Mouse (Mus musculus): ENCODE data around the gene Ebf3. TPM values are rescaled to one million over a fixed set of nuclear protein-coding genes. Genes with fewer than 3 reads are reported as not detected.
A peak's percentile ranks its signal among the peaks of the same experiment; 100 is the strongest.

Ebf3 gene
- polyA plus RNA-seq, 1 experiment = 8.1 TPM

- H3K27me3 ChIP-seq (ENCODE audit: control insufficient read depth, insufficient read depth, insufficient read length) = peaks cover 25% of the 10 kb centered on the region
- TF ChIP-seq MYOG (IDR thresholded peaks at IDR 0.05; ENCODE audit: control insufficient read depth, extremely low read depth, insufficient read length) = no peak
- no peaks in the 10 kb centered on the region for H3K36me3 ChIP-seq (ENCODE audit: control insufficient read depth, insufficient read depth)
- H3K4me3 ChIP-seq (ENCODE audit: insufficient read depth, poor library complexity, severe bottlenecking) = no peak overlapping the region
- H3K79me3 ChIP-seq (ENCODE audit: low read depth) = peaks cover 5% of the 10 kb centered on the region
- H3ac ChIP-seq (ENCODE audit: control insufficient read depth, insufficient read length, low read depth) = no peak overlapping the region
- peaks cover 11% of the 10 kb centered on the region for H3K79me2 ChIP-seq (ENCODE audit: control insufficient read depth, insufficient read depth)
Measured at GRCm38 (mm10) chr7:137317659-137318382, 3.6 kb upstream of the Ebf3 start.

GRCm38 (mm10) chr7:137316926-137317658 lies 2.8 kb upstream of the Ebf3 start:
- peaks cover 18% of the 10 kb centered on the region for H3K79me2 ChIP-seq (ENCODE audit: control insufficient read depth, insufficient read depth)
- H3K4me3 ChIP-seq (ENCODE audit: insufficient read depth, poor library complexity, severe bottlenecking) = no peak overlapping the region
- peaks cover 17% of the 10 kb centered on the region for H3K27me3 ChIP-seq (ENCODE audit: control insufficient read depth, insufficient read depth, insufficient read length)
- TF ChIP-seq USF1 (IDR thresholded peaks at IDR 0.05; ENCODE audit: low read depth) (no peak), CTCF (IDR thresholded peaks at IDR 0.05; ENCODE audit: control insufficient read depth, insufficient read depth, insufficient read length) (no peak), FOSL1 (IDR thresholded peaks at IDR 0.05; ENCODE audit: insufficient read depth, low read length, poor library complexity, severe bottlenecking) (no peak), MAX (IDR thresholded peaks at IDR 0.05) (no peak), MYOG (IDR thresholded peaks at IDR 0.05; ENCODE audit: control insufficient read depth, extremely low read depth, insufficient read length) (no peak), MYOD1 (IDR thresholded peaks at IDR 0.05; ENCODE audit: control insufficient read depth, insufficient read length, low read depth) (no peak), CEBPB (IDR thresholded peaks at IDR 0.05; ENCODE audit: low read depth) (no peak)
- H3K79me3 ChIP-seq (ENCODE audit: low read depth) = peaks cover 10% of the 10 kb centered on the region
- no peak overlapping the region for H3ac ChIP-seq (ENCODE audit: control insufficient read depth, insufficient read length, low read depth)
- no peaks in the 10 kb centered on the region for H3K36me3 ChIP-seq (ENCODE audit: control insufficient read depth, insufficient read depth)

GRCm38 (mm10) chr7:137316181-137316925 lies 2.1 kb upstream of the Ebf3 start:
- TF ChIP-seq MYOG (IDR thresholded peaks at IDR 0.05; ENCODE audit: control insufficient read depth, extremely low read depth, insufficient read length) (no peak), MYOD1 (IDR thresholded peaks at IDR 0.05; ENCODE audit: control insufficient read depth, insufficient read length, low read depth) (no peak), MAX (IDR thresholded peaks at IDR 0.05) (no peak), CEBPB (IDR thresholded peaks at IDR 0.05; ENCODE audit: low read depth) (no peak), CTCF (IDR thresholded peaks at IDR 0.05; ENCODE audit: control insufficient read depth, insufficient read depth, insufficient read length) (no peak)
- peaks cover 14% of the 10 kb centered on the region for H3K79me3 ChIP-seq (ENCODE audit: low read depth)
- peaks cover 16% of the 10 kb centered on the region for H3K27me3 ChIP-seq (ENCODE audit: control insufficient read depth, insufficient read depth, insufficient read length)
- no peak overlapping the region for H3K4me3 ChIP-seq (ENCODE audit: insufficient read depth, poor library complexity, severe bottlenecking)
- peaks cover 25% of the 10 kb centered on the region for H3K79me2 ChIP-seq (ENCODE audit: control insufficient read depth, insufficient read depth)
- H3K36me3 ChIP-seq (ENCODE audit: control insufficient read depth, insufficient read depth) = no peaks in the 10 kb centered on the region
- H3ac ChIP-seq (ENCODE audit: control insufficient read depth, insufficient read length, low read depth) = no peak overlapping the region

GRCm38 (mm10) chr7:137315544-137315940 lies 1.3 kb upstream of the Ebf3 start:
- H3K79me3 ChIP-seq (ENCODE audit: low read depth) = peaks cover 18% of the 10 kb centered on the region
- no peak overlapping the region for H3K4me3 ChIP-seq (ENCODE audit: insufficient read depth, poor library complexity, severe bottlenecking)
- H3ac ChIP-seq (ENCODE audit: control insufficient read depth, insufficient read length, low read depth) = no peak overlapping the region
- peaks cover 33% of the 10 kb centered on the region for H3K79me2 ChIP-seq (ENCODE audit: control insufficient read depth, insufficient read depth)
- no peak for TF ChIP-seq USF1 (IDR thresholded peaks at IDR 0.05; ENCODE audit: low read depth)
- TF ChIP-seq MYOD1 (IDR thresholded peaks at IDR 0.05; ENCODE audit: control insufficient read depth, insufficient read length, low read depth) = no peak
- TF ChIP-seq CEBPB (IDR thresholded peaks at IDR 0.05; ENCODE audit: low read depth) = no peak
- no peak for TF ChIP-seq MYOG (IDR thresholded peaks at IDR 0.05; ENCODE audit: control insufficient read depth, extremely low read depth, insufficient read length)
- no peak for TF ChIP-seq MAX (IDR thresholded peaks at IDR 0.05)
- TF ChIP-seq FOSL1 (IDR thresholded peaks at IDR 0.05; ENCODE audit: insufficient read depth, low read length, poor library complexity, severe bottlenecking) = no peak
- no peak for TF ChIP-seq CTCF (IDR thresholded peaks at IDR 0.05; ENCODE audit: control insufficient read depth, insufficient read depth, insufficient read length)
- H3K27me3 ChIP-seq (ENCODE audit: control insufficient read depth, insufficient read depth, insufficient read length) = peaks cover 15% of the 10 kb centered on the region
- H3K36me3 ChIP-seq (ENCODE audit: control insufficient read depth, insufficient read depth) = no peaks in the 10 kb centered on the region

- TF ChIP-seq FOSL1 (IDR thresholded peaks at IDR 0.05; ENCODE audit: insufficient read depth, low read length, poor library complexity, severe bottlenecking) (no peak), CTCF (IDR thresholded peaks at IDR 0.05; ENCODE audit: control insufficient read depth, insufficient read depth, insufficient read length) (no peak), MYOD1 (IDR thresholded peaks at IDR 0.05; ENCODE audit: control insufficient read depth, insufficient read length, low read depth) (no peak), CEBPB (IDR thresholded peaks at IDR 0.05; ENCODE audit: low read depth) (no peak), MAX (IDR thresholded peaks at IDR 0.05) (no peak), MYOG (IDR thresholded peaks at IDR 0.05; ENCODE audit: control insufficient read depth, extremely low read depth, insufficient read length) (no peak), USF1 (IDR thresholded peaks at IDR 0.05; ENCODE audit: low read depth) (no peak)
- no peaks in the 10 kb centered on the region for H3K36me3 ChIP-seq (ENCODE audit: control insufficient read depth, insufficient read depth)
- no peak overlapping the region for H3K4me3 ChIP-seq (ENCODE audit: insufficient read depth, poor library complexity, severe bottlenecking)
- peak overlapping the region; percentile 44 for H3ac ChIP-seq (ENCODE audit: control insufficient read depth, insufficient read length, low read depth)
- H3K79me2 ChIP-seq (ENCODE audit: control insufficient read depth, insufficient read depth) = peaks cover 36% of the 10 kb centered on the region
- peaks cover 11% of the 10 kb centered on the region for H3K27me3 ChIP-seq (ENCODE audit: control insufficient read depth, insufficient read depth, insufficient read length)
- peaks cover 18% of the 10 kb centered on the region for H3K79me3 ChIP-seq (ENCODE audit: low read depth)
Measured at GRCm38 (mm10) chr7:137314710-137315543, 682 bp upstream of the Ebf3 start.

All from C2C12 (cell line).